Mouse (Mus musculus): ENCODE measurements at regions not wholly inside any gene's neighbourhood (a gene's known extent, or its start where the extent isn't known, plus 50 kb on each side); places are given as distances from the start of the nearest gene placed in this dataset.
A peak's percentile ranks its signal among the peaks of the same experiment; 100 is the strongest.

DNA sequence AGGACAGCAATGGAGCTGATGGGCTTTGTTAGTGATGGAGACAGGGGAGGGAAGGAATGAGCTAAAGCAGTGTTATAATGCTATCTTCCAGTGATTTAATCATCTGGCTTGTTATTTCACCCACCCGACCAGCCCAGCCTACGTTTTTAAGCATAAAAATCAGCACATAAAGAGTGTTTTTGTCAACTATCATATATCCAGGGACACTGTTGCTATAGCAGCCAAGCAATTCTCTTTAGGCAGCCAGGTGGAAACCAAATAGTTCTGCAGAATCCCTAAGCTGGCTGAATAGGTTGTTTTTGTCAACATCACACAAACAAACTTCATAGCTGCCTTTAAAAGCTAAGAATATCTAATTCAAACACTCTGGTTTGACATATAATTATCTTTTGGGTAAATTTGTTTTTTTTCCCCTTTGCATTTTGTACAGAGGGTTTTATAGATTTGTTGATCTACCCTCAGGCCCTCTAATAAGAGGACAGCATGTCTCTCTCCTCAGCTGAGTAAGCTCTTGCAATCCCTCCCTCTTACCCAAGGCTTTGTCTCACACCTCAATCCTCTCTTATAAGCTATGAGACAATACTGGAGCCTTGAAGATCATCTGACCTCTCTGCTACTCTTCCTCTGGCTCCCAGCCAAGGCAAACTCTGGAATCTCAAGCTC is 104.7 kb upstream of the Camk2d start:
- DNase-seq: no peak

DNA sequence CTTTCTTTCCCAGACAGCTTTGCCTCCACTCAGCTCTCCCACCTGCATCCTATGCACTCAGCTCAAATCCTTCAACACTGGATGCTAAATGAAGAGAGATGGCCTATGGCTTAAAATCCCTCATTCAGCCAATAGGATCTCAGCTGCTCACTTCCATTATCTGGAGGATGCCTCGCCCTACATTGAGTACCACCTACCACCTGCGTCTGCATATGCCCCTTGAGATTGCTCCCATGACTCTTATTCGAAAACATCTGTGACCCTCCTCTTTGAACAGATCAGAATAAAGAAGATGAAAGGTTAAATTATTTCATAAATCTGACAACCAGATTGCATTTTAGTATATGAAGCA is 104.2 kb upstream of the Camk2d start:
- DNase-seq: no peak

DNA sequence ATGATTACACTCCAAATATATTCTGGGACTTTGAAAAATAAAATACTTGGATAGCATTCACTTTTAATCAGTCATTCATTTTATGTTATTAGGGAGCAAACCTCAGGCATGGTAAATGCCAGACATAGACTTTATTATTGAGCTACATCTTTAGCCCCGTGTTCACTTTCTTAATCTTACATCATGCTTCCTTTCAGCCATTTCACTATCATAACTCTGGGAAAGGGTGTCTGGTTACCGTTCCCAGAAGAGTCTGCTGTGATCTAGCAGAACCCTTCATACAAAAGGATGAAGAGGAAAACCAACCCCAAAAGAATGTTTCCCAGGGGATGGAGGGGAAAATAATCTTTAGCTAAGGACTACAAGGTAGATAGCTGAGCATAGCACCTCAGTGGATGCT is 97.3 kb upstream of the Camk2d start:
- DNase-seq: no peak

DNA sequence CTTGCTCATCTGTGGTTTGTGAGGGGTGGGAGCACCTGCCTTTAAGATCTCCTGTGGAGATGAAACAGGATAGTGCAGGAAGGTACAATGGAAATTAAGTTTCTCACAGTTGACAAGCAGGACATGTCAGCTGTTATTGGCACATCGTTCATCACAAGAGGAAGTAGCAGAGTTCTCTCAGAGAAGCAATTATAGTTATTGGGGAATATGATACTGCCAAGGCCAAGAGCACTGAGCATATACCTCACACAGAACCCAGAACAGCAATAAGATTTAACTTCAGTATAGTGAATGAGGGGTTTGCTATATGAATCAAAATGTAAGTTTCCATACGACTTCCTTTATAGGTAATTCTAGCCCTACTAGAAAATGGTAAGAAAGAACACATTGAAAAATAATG is 95.9 kb upstream of the Camk2d start:
- no peak for DNase-seq

DNA sequence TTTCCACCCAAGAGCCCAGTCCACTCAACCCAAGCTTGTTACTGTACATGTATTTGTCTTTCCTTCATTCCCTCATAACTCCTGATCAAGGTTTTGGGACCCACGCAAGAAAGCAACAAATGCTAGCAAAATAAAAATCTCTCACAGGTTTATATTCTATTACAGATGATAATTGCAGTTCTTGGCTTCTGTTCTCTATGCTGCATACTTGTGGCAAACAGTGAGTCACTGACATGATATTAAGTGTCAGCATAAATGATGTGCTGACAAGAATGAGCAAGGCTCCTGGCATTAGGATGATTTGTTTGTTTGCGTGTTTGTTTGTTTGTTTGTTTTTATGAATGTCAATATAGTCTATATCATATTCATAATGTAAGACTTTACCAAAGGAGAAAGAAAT is 94.3 kb upstream of the Camk2d start:
- no peak for DNase-seq

- DNase-seq: no peak
Observed at GRCm38 (mm10) chr3:126505685-126506084, 90.4 kb upstream of the Camk2d start.

- DNase-seq: no peak
Observed at GRCm38 (mm10) chr3:126514842-126515241, 81.3 kb upstream of the Camk2d start.

DNA sequence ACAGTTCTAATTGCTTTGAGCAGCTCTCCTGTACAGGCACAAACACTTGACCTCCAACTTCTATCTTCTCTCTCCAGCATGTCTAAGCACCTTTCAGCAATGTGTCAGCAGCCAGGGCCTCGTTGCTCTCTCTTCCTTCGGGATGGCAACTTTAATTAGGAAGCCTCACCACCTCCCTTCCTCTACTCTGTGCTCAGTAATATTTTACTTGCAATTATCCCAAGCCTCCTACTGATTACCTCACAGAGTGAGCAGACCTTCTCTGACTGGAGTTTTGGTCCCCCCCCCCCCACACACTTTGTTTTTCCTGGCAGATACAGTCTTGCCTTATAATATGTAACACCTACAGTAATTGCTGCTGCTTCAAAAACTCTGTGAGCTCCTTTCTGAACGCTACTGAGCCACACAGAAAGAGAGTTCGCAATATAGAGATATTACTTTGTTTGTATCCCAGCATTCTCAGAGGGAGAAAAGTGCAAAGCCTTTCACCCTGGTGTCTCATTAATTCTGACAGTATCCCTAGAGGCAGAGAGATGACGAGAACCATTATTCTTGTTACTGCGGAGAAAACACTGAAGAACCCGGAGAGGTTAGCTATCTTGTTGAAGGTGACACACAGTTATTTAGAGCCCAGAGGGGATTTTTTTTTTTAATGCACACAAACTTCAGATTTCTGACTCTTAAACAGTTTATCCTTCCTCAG is 61.8 kb upstream of the Camk2d start:
- DNase-seq: no peak

- DNase-seq: no peak
Observed at GRCm38 (mm10) chr3:126535340-126535739, 60.8 kb upstream of the Camk2d start.

GRCm38 (mm10) chr3:126538516-126538915 is 57.6 kb upstream of the Camk2d start:
- peak; percentile 31 for DNase-seq

GRCm38 (mm10) chr3:126541105-126541504 is 55.0 kb upstream of the Camk2d start:
- DNase-seq: peak; percentile 31
